Mouse (Mus musculus) B cell, adult 2 months (primary cell): ENCODE results near the gene AY074887.
"Not testable (repeated sequence)": the region's sequence is repeated elsewhere in the genome, so short reads cannot be mapped to it uniquely, and the experiment has no call there.

Experiments
- DNase-seq, 2 experiments: peaks; one replicate each; pipeline ENCODE4 v3.0.0; 2022

AY074887 gene

GRCm38 (mm10) chr9:54950575-54951321, at the start of gene AY074887, which contains the start of gene Psma4:
TSS of gene AY074887 (minus strand) at chr9:54950998.
TSS of gene Psma4 (plus strand) at chr9:54950790.
- peak; percentile 94 to 96 for DNase-seq

GRCm38 (mm10) chr9:54995645-54996044, 44.8 kb upstream of the AY074887 start:
- no peak for DNase-seq

- no peak for DNase-seq
Measured at GRCm38 (mm10) chr9:54994381-54994780, 43.6 kb upstream of the AY074887 start.

- no peak for DNase-seq
Measured at GRCm38 (mm10) chr9:54990362-54990761, 39.6 kb upstream of the AY074887 start.

DNA sequence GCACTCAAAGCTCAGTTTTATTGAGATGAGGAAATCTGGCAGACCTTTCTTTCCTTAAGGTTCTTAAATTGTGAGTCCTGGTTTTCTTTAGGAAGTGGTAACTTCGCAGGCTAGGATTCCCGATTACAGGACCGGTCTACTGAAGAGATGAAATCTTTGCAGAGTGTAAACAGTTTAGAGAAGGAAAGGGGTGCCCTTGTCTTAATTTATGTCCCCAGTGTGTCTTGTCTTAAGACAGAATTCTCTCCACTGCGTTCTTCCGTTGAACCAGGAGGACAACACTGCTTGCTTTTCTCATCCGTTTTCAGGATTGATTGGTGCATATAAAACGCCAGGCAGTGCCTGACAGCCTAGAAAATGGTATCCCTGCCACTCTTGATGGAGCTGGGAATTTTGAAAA, 31.6 kb upstream of the AY074887 start:
- no peak for DNase-seq

DNA sequence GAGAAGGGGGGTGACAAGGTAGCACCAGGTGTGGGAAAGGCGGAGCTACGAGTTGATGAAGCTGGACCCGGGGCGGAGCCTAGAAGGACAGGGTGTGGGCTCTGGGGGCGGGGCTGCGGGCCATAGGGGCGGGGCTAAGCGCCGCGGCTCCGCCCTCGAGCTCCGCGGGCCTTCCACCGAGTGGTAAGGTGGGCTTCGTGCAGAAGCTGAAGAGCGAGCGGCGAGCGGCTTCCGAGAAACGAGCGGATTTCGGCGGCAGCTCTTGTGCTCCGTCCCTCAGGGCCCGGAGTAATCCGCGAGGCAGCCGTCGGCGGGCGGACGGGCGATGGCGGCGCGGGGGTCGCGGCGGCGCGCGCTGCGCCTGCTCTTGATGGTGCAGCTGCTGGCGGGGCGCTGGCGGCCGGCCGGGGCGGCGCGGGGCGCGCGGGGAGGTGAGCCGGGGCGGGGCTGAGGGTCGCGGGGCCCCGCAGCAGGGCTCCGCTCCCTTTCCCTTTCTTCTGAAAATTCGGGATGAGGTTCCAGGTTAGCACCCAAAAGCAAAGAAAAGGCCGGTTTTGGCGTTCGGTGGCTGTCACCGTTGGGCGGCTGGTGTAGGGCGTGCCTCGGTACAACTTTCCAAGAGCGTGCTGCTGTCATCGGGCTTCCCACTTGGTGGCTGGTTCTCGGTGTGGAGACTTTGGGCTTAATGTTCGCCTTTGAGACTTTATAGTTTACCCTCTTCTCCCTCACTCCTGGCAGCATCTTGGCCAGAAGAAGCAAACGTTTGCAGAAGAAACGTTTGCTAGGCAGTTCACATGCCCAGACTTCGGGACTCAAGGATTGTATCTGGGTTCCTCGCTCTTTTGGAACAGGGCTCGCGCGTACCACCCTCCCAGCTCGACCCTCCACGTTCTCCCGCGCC, 30.7 kb upstream of the AY074887 start:
- DNase-seq = peak; percentile 36 to 40

DNA sequence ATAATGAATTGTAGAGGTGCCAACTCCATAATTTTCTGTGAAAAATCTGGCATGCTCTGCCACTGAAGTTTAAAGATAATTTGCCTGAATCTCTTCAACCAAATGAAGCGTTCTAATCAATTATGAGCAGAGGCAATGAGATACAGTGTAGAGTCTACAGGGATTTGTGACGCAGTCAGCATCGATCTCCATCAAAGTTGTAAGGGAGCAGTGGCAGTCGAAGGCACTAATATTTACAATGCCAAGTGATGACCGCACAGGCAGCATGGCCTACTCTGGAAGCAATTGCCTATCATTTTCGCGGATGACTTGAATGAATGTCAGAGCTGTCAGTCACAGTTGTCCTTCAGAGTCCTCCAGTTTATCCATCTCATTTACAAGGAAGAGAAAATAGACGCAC, 29.9 kb upstream of the AY074887 start, which contains the start of gene Chrna5:
TSS of gene Chrna5 (plus strand) at position 207 of the 400 bp plus-strand sequence.
- no peak for DNase-seq

DNA sequence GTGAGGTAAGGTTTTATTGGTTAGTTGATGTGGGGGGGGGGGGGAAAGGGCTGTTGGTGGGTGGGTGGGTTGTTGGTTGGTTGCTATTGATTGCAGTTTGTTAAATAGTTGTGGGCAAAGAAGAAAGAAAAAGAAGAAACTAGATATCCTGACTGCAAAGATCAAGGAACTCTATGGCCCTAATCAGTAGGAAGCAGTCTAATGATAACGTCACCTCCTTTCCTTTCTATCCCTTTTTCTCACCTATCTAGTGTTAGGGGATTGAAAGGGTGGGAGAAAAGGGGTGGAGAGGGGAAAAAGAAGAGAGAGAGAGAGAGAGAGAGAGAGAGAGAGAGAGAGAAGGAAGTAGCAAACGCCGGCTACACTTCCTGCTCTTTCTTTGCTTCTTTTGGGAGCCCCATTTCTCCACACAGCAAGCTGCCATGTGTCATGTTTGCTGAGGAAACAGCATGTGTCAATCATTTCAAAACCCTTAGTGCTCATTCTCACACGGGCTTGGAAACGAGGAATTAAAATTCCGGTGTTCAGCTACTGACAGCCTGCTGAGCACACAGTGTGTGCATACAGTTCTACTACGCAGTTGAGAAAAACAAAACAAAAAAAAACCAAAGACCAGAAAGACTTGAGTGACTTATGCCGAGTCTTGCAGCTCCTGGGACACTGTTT, 19.3 kb upstream of the AY074887 start:
- DNase-seq = no peak

- DNase-seq = no peak
Measured at GRCm38 (mm10) chr9:54963669-54964068, 12.9 kb upstream of the AY074887 start.

DNA sequence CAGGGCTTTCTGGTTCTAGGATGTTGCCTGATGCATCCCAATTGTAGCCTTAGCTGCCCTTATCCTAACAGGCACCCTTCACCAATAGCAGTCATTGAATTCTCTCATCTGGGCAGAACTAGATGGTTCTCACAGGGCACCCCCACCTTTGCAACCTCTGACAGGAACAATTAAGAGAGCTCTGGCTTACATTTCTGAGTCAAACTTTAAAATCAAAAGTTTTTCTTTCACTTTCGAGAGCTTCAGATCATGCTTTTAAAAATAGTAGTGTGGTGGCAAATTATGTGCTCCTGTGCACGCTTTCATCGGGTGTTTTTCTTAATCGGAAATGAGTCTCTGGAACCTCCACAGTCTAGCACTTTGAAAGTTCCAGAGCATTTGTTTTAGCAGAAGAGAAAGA, 10.3 kb upstream of the AY074887 start:
- no peak for DNase-seq

- not testable (repeated sequence) for DNase-seq
Measured at GRCm38 (mm10) chr9:54950162-54950561, 636 bp downstream of the AY074887 start.

DNA sequence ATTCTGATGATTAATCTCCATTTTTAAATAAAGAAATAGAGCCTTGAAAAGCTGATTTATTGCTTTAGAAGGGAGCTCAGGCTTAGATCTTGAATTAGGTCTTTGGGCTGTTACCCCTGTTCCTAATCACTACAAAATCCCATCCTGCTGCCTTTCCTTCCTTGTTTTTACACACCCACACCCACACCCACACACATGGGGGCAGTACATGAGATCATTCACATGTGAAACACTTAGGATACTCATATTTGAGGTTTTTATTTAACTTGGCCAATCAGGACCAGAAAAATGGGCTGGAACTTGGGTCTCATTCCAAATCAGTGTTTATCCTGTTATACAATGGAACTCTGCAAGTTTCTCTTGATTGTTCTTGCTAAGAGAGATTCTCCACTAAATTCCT, 1.3 kb downstream of the AY074887 start:
- DNase-seq = no peak

GRCm38 (mm10) chr9:54946256-54946655, 4.5 kb downstream of the AY074887 start:
- no peak for DNase-seq

- DNase-seq = no peak
Measured at GRCm38 (mm10) chr9:54944467-54944866, 6.3 kb downstream of the AY074887 start.

DNA sequence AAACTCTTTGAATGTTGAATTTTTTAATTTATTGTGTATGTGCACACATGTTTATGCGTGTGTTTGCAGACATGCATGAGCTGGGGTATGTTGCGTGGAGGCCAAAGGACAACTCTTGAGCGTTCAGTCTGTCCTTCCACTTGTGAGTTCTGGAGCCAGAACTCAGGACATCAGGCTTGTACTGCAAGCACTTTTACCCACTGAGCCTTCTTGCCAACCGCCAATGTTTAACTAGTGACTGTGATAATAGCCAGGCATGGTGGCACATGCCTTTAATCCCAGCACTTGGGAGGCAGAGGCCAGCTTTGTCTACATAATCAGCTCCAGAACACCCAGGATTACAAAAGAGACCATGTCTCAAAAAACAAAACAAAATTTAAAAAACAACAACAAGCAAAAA, 8.7 kb downstream of the AY074887 start:
- DNase-seq = no peak

GRCm38 (mm10) chr9:54932379-54932778, 18.4 kb downstream of the AY074887 start:
- DNase-seq = no peak

GRCm38 (mm10) chr9:54931765-54932164, 19.0 kb downstream of the AY074887 start:
- DNase-seq = no peak

DNA sequence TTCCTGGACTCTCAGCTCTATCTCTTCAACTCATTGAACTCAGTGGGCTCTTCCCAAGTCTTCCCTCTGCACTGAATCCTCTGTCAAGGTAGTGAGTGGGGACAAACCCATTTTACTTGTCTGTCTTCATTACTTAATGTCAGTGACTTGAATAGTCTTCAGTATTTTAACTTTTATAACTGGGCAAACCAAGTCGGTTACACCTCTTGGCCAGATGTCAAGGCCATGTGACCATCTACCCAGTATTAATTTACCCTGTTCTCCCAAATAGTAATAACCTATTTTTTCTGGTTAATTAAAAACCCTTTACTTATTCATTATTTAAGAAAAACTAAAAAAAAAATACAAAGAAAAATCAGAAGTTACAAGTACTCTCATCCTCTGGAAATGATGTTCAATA, 20.1 kb downstream of the AY074887 start:
- DNase-seq = no peak

- DNase-seq = no peak
Measured at GRCm38 (mm10) chr9:54919946-54920345, 30.9 kb downstream of the AY074887 start.

DNA sequence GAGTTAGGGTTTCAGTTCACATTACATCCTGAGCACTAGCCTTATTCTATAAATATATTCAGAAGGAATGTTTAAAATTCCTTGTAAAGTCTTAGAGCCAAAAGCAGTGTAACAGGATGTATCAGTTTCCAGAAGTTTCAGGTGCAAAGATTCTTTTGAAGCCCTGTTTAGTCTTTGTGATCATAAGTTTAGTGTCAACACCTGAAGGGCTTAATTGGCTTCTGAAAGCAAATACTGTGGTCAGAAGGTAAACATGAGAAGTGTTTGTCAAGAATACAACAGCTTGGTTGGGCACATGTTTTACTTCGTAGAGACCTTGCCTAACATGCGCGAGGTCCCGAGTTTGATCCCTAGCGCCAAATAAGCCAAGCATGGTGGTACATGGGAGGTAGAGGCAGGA, 32.0 kb downstream of the AY074887 start:
- no peak for DNase-seq

GRCm38 (mm10) chr9:54918191-54918590, 32.6 kb downstream of the AY074887 start:
- DNase-seq = no peak

GRCm38 (mm10) chr9:54917010-54917677, 33.7 kb downstream of the AY074887 start, which contains the start of gene Hykk:
TSS of gene Hykk (plus strand) at chr9:54917283.
- peak; percentile 91 to 94 for DNase-seq

DNA sequence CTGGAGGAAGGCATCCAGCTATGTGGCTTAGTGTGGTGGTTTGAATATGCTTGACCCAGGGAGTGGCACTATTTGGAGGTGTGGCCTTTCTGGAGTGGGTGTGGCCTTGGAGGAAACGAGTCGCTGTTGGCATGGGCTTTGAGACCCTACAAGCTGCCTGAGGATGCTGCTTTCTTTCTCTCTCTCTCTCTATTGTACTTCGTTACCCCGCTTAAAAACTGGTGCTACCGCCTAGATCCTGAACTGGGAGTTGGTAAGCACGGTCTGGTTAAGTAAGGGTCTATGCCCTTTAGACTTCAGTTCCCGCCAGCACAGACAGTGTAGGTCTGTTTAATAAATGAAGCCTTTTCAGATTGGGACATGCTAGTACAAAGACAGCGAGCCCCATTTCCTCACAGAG, 34.4 kb downstream of the AY074887 start:
- no peak for DNase-seq
